Mouse (Mus musculus): ENCODE data around the gene Gm21983. TPM values are rescaled to one million over a fixed set of nuclear protein-coding genes. Genes with fewer than 3 reads are reported as not detected.

The Gm21983 gene
- polyA plus RNA-seq, 1 experiment from 2014 or later = not detected

DNA sequence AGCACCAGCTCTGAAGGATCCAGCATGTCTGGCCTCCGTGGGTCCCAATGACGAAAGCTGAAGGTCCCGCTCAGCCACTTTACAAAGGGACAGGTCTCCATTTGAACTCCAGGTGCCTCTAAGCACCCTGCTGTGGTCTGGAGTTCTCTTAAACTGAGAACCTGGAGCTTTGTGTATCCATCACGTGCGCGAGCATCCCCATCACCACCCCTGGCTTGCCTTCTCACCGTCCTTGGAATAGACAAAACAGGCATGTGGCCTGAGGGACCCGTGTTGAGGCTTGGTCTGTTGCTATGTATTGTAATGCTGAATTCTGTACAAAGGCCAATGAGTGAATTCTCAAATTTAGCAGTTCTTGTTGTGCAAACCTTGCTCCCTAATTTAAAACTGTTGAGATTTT is 17.9 kb upstream of the Gm21983 start:
- Histone ChIP-seq H3K36me3 (peaks cover 53% of the 10 kb centered on the region), H3K27ac (replicated peaks) (no peak overlapping the region), H3K4me3 (no peak overlapping the region), H3K27me3 (ENCODE audit: low read depth, poor library complexity, severe bottlenecking) (no peaks in the 10 kb centered on the region), H3K9me3 (replicated peaks) (no peaks in the 10 kb centered on the region), H3K4me1 (peaks cover 21% of the 10 kb centered on the region)
- WGBS = 96% methylated on average over 8 of the region's 8 CpGs
- DNase-seq (ENCODE audit: low spot score) = no peak

DNA sequence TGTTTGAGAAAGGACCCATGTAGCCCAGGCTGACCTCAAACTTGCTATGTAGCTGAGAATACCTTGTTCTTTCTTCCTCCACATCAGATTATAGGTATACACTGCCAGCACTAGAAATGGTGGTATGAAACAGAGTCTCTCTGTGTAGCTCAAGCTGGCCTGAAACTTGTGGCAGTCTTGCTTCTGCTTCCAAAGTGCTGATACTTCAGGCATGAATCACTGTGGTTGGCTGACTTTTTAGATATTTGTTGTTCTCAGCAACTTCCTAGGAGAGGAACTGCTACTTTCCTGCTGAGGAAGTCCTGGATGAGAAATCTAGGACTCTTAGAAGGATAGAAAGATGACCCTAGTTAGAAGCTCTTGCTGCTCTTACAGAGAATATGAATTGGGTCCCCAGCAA is 17.5 kb upstream of the Gm21983 start:
- no peak for DNase-seq (ENCODE audit: low spot score)
- Histone ChIP-seq H3K27ac (replicated peaks) (no peak overlapping the region), H3K4me3 (no peak overlapping the region), H3K27me3 (ENCODE audit: low read depth, poor library complexity, severe bottlenecking) (no peaks in the 10 kb centered on the region), H3K9me3 (replicated peaks) (no peaks in the 10 kb centered on the region), H3K4me1 (peaks cover 25% of the 10 kb centered on the region), H3K36me3 (peaks cover 53% of the 10 kb centered on the region)

GRCm38 (mm10) chr7:27197634-27198033 is 16.7 kb upstream of the Gm21983 start:
- 93% methylated on average over 8 of the region's 8 CpGs for WGBS
- peak overlapping the region; percentile 73; the same call in 1 of the 2 replicates for H3K4me3 ChIP-seq
- H3K9me3 ChIP-seq (replicated peaks) = no peaks in the 10 kb centered on the region
- peaks cover 25% of the 10 kb centered on the region for H3K4me1 ChIP-seq
- H3K27me3 ChIP-seq (ENCODE audit: low read depth, poor library complexity, severe bottlenecking) = no peaks in the 10 kb centered on the region
- no peak for DNase-seq (ENCODE audit: low spot score)
- H3K27ac ChIP-seq (replicated peaks) = no peak overlapping the region
- H3K36me3 ChIP-seq = peaks cover 53% of the 10 kb centered on the region

DNA sequence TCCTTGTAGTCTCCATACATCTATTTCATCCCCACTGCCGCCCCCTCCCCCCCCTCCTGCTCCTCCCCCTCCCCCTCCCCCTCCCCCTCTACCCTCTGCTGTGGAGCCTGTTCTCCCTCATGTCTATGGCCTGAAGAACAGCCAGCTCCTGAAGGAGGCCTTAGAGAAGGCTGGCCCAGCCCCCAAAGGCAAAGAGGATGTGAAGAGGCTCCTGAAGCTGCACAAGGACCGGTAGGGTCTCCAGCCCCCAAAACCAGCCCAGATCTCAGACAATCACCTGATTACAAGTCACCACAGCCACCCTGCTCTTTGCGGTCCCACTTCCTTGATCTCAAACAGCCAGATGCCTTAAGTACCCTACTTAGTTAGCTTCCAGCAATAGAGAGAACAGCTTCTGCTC is 16.2 kb upstream of the Gm21983 start:
- H3K4me1 ChIP-seq = peaks cover 25% of the 10 kb centered on the region
- DNase-seq (ENCODE audit: low spot score) = no peak
- 92% methylated on average over 3 of the region's 3 CpGs for WGBS
- H3K27ac ChIP-seq (replicated peaks) = 0 out of 2 replicates have a peak overlapping the region, but pooled peaks have one; percentile 17
- H3K9me3 ChIP-seq (replicated peaks) = no peaks in the 10 kb centered on the region
- H3K36me3 ChIP-seq = peaks cover 53% of the 10 kb centered on the region
- peak overlapping the region; percentile 73; the same call in 1 of the 2 replicates for H3K4me3 ChIP-seq
- no peaks in the 10 kb centered on the region for H3K27me3 ChIP-seq (ENCODE audit: low read depth, poor library complexity, severe bottlenecking)

GRCm38 (mm10) chr7:27195681-27196611 is 15.1 kb upstream of the Gm21983 start, which contains the start of the genes BC024978 and Snrpa:
Gene BC024978, plus strand, starts transcription at chr7:27195781.
Gene Snrpa, minus strand, starts transcription at chr7:27196271.
- Histone ChIP-seq H3K4me1 (peaks cover 25% of the 10 kb centered on the region), H3K4me3 (peak within 1 kb of the TSS; percentile 73), H3K27ac (replicated peaks) (peak within 1 kb of the TSS; percentile 94), H3K36me3 (peaks cover 56% of the 10 kb centered on the region), H3K27me3 (ENCODE audit: low read depth, poor library complexity, severe bottlenecking) (no peaks in the 10 kb centered on the region), H3K9me3 (replicated peaks) (no peaks in the 10 kb centered on the region)
- under 1% methylated on average over 64 of the region's 64 CpGs for WGBS
- peak; percentile 96 for DNase-seq (ENCODE audit: low spot score)

DNA sequence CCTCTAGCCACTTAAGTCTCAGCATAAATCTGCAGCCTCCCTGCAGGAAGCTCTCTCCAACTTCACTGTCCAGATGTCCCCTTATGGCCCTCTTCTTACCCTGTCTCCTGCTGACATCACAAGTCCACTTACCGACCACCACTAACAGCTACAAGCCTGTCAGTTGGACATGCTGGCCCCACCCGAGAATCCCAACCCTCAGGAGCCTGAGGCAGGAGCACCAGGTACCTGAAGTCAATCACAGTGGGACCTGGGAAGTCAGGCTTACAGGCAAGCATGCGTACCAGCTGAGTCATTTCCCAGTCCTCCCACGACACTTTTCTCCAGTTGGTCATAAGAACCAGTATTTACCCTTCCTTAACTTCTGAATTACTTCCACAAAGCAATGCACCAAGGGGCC is 12.8 kb upstream of the Gm21983 start:
- no peaks in the 10 kb centered on the region; the same call in 1 of the 2 replicates for H3K9me3 ChIP-seq (replicated peaks)
- H3K4me1 ChIP-seq = peaks cover 25% of the 10 kb centered on the region
- H3K27me3 ChIP-seq (ENCODE audit: low read depth, poor library complexity, severe bottlenecking) = no peaks in the 10 kb centered on the region
- H3K4me3 ChIP-seq = peak overlapping the region; percentile 73
- no peak for DNase-seq (ENCODE audit: low spot score)
- WGBS = 87% methylated on average over 4 of the region's 4 CpGs
- peaks cover 70% of the 10 kb centered on the region for H3K36me3 ChIP-seq
- H3K27ac ChIP-seq (replicated peaks) = no peak overlapping the region

DNA sequence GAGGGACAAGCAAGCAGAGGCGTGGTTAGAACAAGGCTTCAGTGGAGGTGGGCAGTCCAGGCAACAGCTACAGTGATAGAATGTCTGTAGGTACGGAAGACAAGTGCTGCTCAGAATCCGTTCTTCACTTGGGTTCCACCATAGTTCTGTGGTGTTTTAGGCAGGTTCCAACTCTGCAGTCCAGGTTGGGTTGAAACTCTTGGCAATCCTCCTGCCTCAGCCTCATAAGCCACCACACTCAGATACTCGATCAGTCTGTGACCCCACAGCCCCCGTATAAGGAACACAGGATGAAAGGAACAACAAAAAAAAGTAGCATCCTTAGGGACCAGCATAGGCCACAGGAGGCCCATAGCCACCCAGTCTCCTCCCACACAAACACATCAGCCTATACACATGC is 11.5 kb upstream of the Gm21983 start:
- H3K27ac ChIP-seq (replicated peaks) = no peak overlapping the region
- H3K4me1 ChIP-seq = peaks cover 25% of the 10 kb centered on the region
- H3K27me3 ChIP-seq (ENCODE audit: low read depth, poor library complexity, severe bottlenecking) = no peaks in the 10 kb centered on the region
- no peak for DNase-seq (ENCODE audit: low spot score)
- peaks cover 79% of the 10 kb centered on the region for H3K36me3 ChIP-seq
- H3K4me3 ChIP-seq = no peak overlapping the region
- no peaks in the 10 kb centered on the region; the same call in 1 of the 2 replicates for H3K9me3 ChIP-seq (replicated peaks)
- WGBS = 97% methylated on average over 5 of the region's 5 CpGs

DNA sequence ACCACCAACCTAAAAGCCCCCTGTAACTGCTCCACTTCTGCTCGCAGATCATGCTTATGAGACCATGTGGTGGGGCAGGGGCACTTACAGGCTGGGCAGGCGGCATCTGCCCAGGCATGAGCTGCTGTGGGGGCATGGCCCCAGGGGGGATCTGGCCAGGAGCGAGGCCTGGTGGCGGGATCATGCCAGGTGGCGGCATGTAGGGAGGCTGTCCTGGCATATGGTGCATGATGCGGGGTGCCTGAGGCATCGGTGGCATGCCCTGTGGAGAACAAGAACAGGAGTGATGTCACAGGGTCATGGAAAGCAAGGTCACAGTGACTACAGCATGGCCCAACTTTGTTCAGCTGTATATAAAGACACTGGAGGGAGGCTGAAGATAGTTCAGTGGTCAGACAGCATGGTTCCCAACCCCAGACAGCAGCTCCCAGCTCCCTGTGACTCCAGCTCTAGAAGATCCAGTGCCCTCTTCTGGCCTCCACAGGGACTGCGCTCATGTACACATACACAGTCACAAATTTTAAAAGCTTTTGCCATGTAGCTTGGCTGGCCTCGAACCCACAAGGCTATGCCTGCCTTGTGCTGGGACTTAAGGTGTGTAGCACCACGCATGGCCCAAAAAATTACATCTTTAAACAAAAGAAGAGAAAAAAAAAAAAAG is 8.5 kb upstream of the Gm21983 start:
- 96% methylated on average over 10 of the region's 10 CpGs for WGBS
- Histone ChIP-seq H3K9me3 (replicated peaks) (peaks cover 7% of the 10 kb centered on the region), H3K4me3 (no peak overlapping the region), H3K4me1 (peaks cover 10% of the 10 kb centered on the region), H3K27ac (replicated peaks) (no peak overlapping the region), H3K36me3 (peaks cover 99% of the 10 kb centered on the region), H3K27me3 (ENCODE audit: low read depth, poor library complexity, severe bottlenecking) (no peaks in the 10 kb centered on the region)
- no peak for DNase-seq (ENCODE audit: low spot score)

DNA sequence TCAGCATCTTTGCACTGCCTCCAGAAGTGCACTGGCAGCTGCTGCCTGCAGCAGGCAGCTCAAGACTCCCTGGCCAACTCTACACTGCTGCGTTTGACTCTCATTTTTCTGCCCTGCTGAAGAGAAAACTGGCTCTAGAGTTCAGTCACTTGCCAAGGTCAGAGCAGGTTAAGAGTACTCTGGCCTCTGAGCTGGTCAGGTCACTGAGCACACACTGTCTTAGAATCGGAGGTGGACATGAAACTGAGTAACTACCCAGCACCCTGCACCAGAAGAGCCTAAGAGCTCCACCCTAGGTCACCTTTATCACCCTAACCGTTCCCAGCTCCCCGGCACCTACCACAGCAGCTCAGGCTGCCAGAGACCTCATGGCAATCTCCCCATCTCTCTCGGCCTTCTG is 5.1 kb upstream of the Gm21983 start:
- Histone ChIP-seq H3K36me3 (peaks cover 83% of the 10 kb centered on the region), H3K4me3 (no peak overlapping the region), H3K27ac (replicated peaks) (no peak overlapping the region), H3K4me1 (peaks cover under 1% of the 10 kb centered on the region; the same call in 1 of the 2 replicates), H3K27me3 (ENCODE audit: low read depth, poor library complexity, severe bottlenecking) (no peaks in the 10 kb centered on the region), H3K9me3 (replicated peaks) (peaks cover 7% of the 10 kb centered on the region)
- no peak for DNase-seq (ENCODE audit: low spot score)
- 94% methylated on average over 5 of the region's 5 CpGs for WGBS

- H3K36me3 ChIP-seq = peaks cover 72% of the 10 kb centered on the region
- no peak overlapping the region for H3K4me3 ChIP-seq
- DNase-seq (ENCODE audit: low spot score) = peak; percentile 61
- peaks cover 7% of the 10 kb centered on the region for H3K9me3 ChIP-seq (replicated peaks)
- no peaks in the 10 kb centered on the region for H3K27me3 ChIP-seq (ENCODE audit: low read depth, poor library complexity, severe bottlenecking)
- WGBS = 78% methylated on average over 3 of the region's 3 CpGs
- no peak overlapping the region for H3K27ac ChIP-seq (replicated peaks)
- peaks cover 9% of the 10 kb centered on the region for H3K4me1 ChIP-seq
Observed at GRCm38 (mm10) chr7:27184964-27185363, 4.1 kb upstream of the Gm21983 start.

DNA sequence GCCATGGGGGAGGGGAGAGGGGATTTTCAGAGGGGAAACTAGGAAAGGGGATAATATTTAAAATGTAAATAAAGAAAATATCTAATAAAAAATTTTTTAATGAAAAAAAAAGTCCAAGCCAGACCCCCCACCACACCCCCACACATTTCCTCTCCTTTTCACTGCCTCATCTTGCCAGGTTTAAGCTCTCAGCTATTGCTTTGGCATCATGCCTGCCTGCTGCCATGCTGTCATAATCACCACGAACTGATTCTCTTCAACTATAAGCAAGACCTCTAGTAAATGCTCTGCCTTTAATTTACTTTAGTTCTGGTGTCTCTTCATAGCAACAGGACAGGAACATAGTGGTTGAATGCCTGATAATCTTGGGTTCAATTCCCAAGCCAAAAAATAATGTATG is 1.6 kb upstream of the Gm21983 start:
- Histone ChIP-seq H3K36me3 (peaks cover 48% of the 10 kb centered on the region), H3K4me3 (no peak overlapping the region), H3K27me3 (ENCODE audit: low read depth, poor library complexity, severe bottlenecking) (no peaks in the 10 kb centered on the region), H3K4me1 (peaks cover 26% of the 10 kb centered on the region), H3K9me3 (replicated peaks) (peaks cover 10% of the 10 kb centered on the region), H3K27ac (replicated peaks) (no peak overlapping the region)
- 90% methylated on average over 1 of the region's 1 CpGs for WGBS
- DNase-seq (ENCODE audit: low spot score) = no peak

DNA sequence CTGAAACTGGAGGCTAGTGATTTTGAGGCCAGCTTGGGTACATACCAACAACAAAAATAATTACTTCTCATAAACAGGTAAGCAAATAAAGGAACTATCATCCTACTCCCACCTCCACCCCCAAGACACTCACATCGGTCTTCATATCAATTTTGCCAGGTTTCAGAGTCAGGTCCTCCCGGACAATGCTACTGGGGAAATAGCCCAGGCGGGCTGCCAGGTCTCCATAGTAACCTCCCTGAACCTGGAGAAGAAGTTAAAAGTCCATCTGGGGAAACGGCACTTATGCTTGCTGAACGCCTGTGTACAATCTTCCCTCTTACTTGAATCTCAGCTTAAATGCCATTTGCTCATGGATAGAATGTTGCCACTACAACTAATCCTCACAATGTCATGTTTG is 850 bp downstream of the Gm21983 start:
- H3K27me3 ChIP-seq (ENCODE audit: low read depth, poor library complexity, severe bottlenecking) = no peaks in the 10 kb centered on the region
- H3K4me3 ChIP-seq = peak overlapping the region; percentile 78; the same call in 1 of the 2 replicates
- WGBS = 55% methylated on average over 5 of the region's 5 CpGs
- no peak overlapping the region for H3K27ac ChIP-seq (replicated peaks)
- H3K4me1 ChIP-seq = peaks cover 26% of the 10 kb centered on the region
- H3K36me3 ChIP-seq = peaks cover 33% of the 10 kb centered on the region
- DNase-seq (ENCODE audit: low spot score) = no peak
- H3K9me3 ChIP-seq (replicated peaks) = peaks cover 5% of the 10 kb centered on the region
